Mouse (Mus musculus) heart, postnatal 10 days (tissue): ENCODE data around the gene Vps36. TPM values are rescaled to one million over a fixed set of nuclear protein-coding genes. Genes with fewer than 3 reads are reported as not detected.

Experiments used
- DNase-seq, 2 experiments: peaks; one replicate each; pipeline ENCODE4 v3.0.0; 2021
- intact Hi-C: fragments of 180-260 bp; cut with DNase I; formaldehyde crosslinking; loops from one replicate; pipeline ENCODE4 v1.15.1; 2025
- total RNA-seq, 2 experiments: library from RNA; stranded (reverse); gene quantifications; 2 replicates each; pipeline ENCODE4 v1.2.3; 2021

Vps36 gene
- total RNA-seq, 2 experiments from 2014 or later = 28.5 to 31.3 TPM

GRCm38 (mm10) chr8:22207535-22207934 is 14.9 kb downstream of the Vps36 start:
- intact Hi-C loops = no loop called here
- no peak for DNase-seq

GRCm38 (mm10) chr8:22209012-22209411 is 16.4 kb downstream of the Vps36 start:
- intact Hi-C loops = loop anchor here (2.0 kb wide), 1 partner anchor 20 kb away; no protein-coding TSS in a partner anchor
- DNase-seq = peak in 1 of 2 experiments; percentile 40

- peak in 1 of 2 experiments; percentile 35 for DNase-seq
- intact Hi-C loops = no loop called here
Observed at GRCm38 (mm10) chr8:22214826-22215225, 22.2 kb downstream of the Vps36 start.

- intact Hi-C loops = loop anchor here (2.0 kb wide), 1 partner anchor 34 kb away; the partner anchor contains the start of gene Vps36
- DNase-seq = no peak
Observed at GRCm38 (mm10) chr8:22226361-22226760, 33.8 kb downstream of the Vps36 start.

GRCm38 (mm10) chr8:22227061-22227877 is 34.7 kb downstream of the Vps36 start, which contains the start of gene Thsd1:
Thsd1 (plus strand) TSS chr8:22227313.
- peak; percentile 71 for DNase-seq
- intact Hi-C loops = loop anchor here (2.0 kb wide), 1 partner anchor 34 kb away; the partner anchor contains the start of gene Vps36

GRCm38 (mm10) chr8:22228621-22229020 is 36.0 kb downstream of the Vps36 start:
- DNase-seq = peak; percentile 32 to 36
- intact Hi-C loops = loop anchor here (2.0 kb wide), 1 partner anchor 20 kb away; no protein-coding TSS in a partner anchor

GRCm38 (mm10) chr8:22242986-22243385 is 50.4 kb downstream of the Vps36 start:
- intact Hi-C loops = no loop called here
- DNase-seq = no peak

GRCm38 (mm10) chr8:22245663-22246062 is 53.1 kb downstream of the Vps36 start:
- DNase-seq = no peak
- intact Hi-C loops = no loop called here

- no peak for DNase-seq
- intact Hi-C loops = no loop called here
Observed at GRCm38 (mm10) chr8:22247956-22248355, 55.3 kb downstream of the Vps36 start.

GRCm38 (mm10) chr8:22249080-22249479 is 56.5 kb downstream of the Vps36 start:
- DNase-seq = no peak
- intact Hi-C loops = no loop called here

GRCm38 (mm10) chr8:22258946-22259450 is 66.4 kb downstream of the Vps36 start:
- peak; percentile 19 to 22 for DNase-seq
- intact Hi-C loops = no loop called here

- peak in 1 of 2 experiments; percentile 10 for DNase-seq
- intact Hi-C loops = no loop called here
Observed at GRCm38 (mm10) chr8:22259531-22259930, 66.9 kb downstream of the Vps36 start.

- peak; percentile 16 to 30 for DNase-seq
Observed at GRCm38 (mm10) chr8:22260091-22260722, 67.6 kb downstream of the Vps36 start.

GRCm38 (mm10) chr8:22262267-22262666 is 69.7 kb downstream of the Vps36 start:
- intact Hi-C loops = loop anchor here (5.0 kb wide), 1 partner anchor 70 kb away; the partner anchor contains the start of gene Vps36
- DNase-seq = peak; percentile 8 to 38

More at GRCm38 (mm10) chr8:22260091-22260722, 67.6 kb downstream of the Vps36 start:
- intact Hi-C loops = loop anchor here (5.0 kb wide), 1 partner anchor 68 kb away; the partner anchor contains the start of gene Vps36

GRCm38 (mm10) chr8:22264292-22264691 is 71.7 kb downstream of the Vps36 start:
- no peak for DNase-seq
- intact Hi-C loops = loop anchor here (5.0 kb wide), 1 partner anchor 72 kb away; the partner anchor contains the start of gene Vps36

- peak; percentile 20 to 21 for DNase-seq
- intact Hi-C loops = loop anchor here (5.0 kb wide), 1 partner anchor 72 kb away; the partner anchor contains the start of gene Vps36
Observed at GRCm38 (mm10) chr8:22264787-22265186, 72.2 kb downstream of the Vps36 start.

GRCm38 (mm10) chr8:22265194-22265593 is 72.6 kb downstream of the Vps36 start:
- no peak for DNase-seq
- intact Hi-C loops = no loop called here

- DNase-seq = no peak
- intact Hi-C loops = no loop called here
Observed at GRCm38 (mm10) chr8:22266809-22267208, 74.2 kb downstream of the Vps36 start.
